Mouse (Mus musculus) lung, embryonic 14.5 days (tissue): ENCODE data around the gene Mgat3. TPM values are rescaled to one million over a fixed set of nuclear protein-coding genes. Genes with fewer than 3 reads are reported as not detected.

ENCODE experiments used
- ATAC-seq: fragments of 200-750 bp; cut with Nextera tagmentation; 2 replicates; pipeline ENCODE4 v1.8.0; 2017; ENCODE audit warnings: mild to moderate bottlenecking, moderate TSS enrichment, moderate library complexity; ENCODE audit not compliant: insufficient read depth
- DNase-seq: peaks from one replicate; pipeline ENCODE4 v3.0.0-alpha.2; 2015
- H3K27ac ChIP-seq: fragments of 300-500 bp; sonication (generic); 2 replicates; pipeline ENCODE4 v1.5.1; 2014; ENCODE audit warnings: low read depth, mild to moderate bottlenecking, moderate library complexity
- H3K27me3 ChIP-seq: fragments of 300-500 bp; sonication (generic); 2 replicates; pipeline ENCODE4 v1.6.1; 2014; ENCODE audit warnings: low read length, control low read depth; ENCODE audit not compliant: insufficient read depth
- H3K36me3 ChIP-seq: fragments of 300-500 bp; sonication (generic); 2 replicates; pipeline ENCODE4 v1.6.1; 2014; ENCODE audit warnings: control low read depth; ENCODE audit not compliant: insufficient read depth
- H3K4me1 ChIP-seq: fragments of 300-500 bp; sonication (generic); 2 replicates; pipeline ENCODE4 v1.6.1; 2014; ENCODE audit warnings: antibody characterized with exemption, control low read depth; ENCODE audit not compliant: insufficient read depth
- H3K4me2 ChIP-seq: fragments of 300-500 bp; sonication (generic); 2 replicates; pipeline ENCODE4 v1.6.1; 2014; ENCODE audit warnings: mild to moderate bottlenecking
- H3K4me3 ChIP-seq: fragments of 300-500 bp; sonication (generic); 2 replicates; pipeline ENCODE4 v1.5.1; 2014; ENCODE audit warnings: low read depth, low read length
- H3K9ac ChIP-seq: fragments of 300-500 bp; sonication (generic); 2 replicates; pipeline ENCODE4 v1.6.1; 2014
- H3K9me3 ChIP-seq: fragments of 300-500 bp; sonication (generic); 2 replicates; pipeline ENCODE4 v1.6.1; 2016; ENCODE audit warnings: low read depth, low read length, control low read depth
- CTCF ChIP-seq: IDR thresholded peaks from 2 replicates; pipeline ENCODE4 v1.5.1; 2016; ENCODE audit warnings: antibody characterized with exemption, low read depth
- WGBS: fragments of 180-500 bp; shearing (Covaris S2); extraction: QIAGEN DNeasy Blood & Tissue Kit; methylation state at CpG from one replicate; pipeline ENCODE4 v1.1.7; 2014; 5-methylcytosine and 5-hydroxymethylcytosine counted together
- polyA plus RNA-seq: library from polyadenylated mRNA; unstranded; fragments of >200 nt; fragmentation: Nextera tagmentation; extraction: Ambion mirVana; gene quantifications from 2 replicates; pipeline ENCODE4 v1.2.1, GENCODE M21; 2014

Gene Mgat3
- polyA plus RNA-seq: 6.1 and 7.7 TPM in 2 replicates

- Histone ChIP-seq H3K4me2 (peak within 1 kb of the TSS; percentile 86), H3K4me1 (0 out of 2 replicates have a peak, but pooled peaks cover 4% of the 10 kb centered on the region), H3K9ac (peak within 1 kb of the TSS; percentile 87), H3K36me3 (no peaks in the 10 kb centered on the region), H3K4me3 (peak within 1 kb of the TSS; percentile 80), H3K9me3 (no peaks in the 10 kb centered on the region), H3K27ac (peak within 1 kb of the TSS; percentile 68), H3K27me3 (0 out of 2 replicates have a peak, but pooled peaks cover 3% of the 10 kb centered on the region)
- peak; percentile 72 for DNase-seq
- TF ChIP-seq CTCF: no peak
- ATAC-seq: peak; percentile 67
- WGBS: 2% methylated on average over 66 of the region's 85 CpGs
Observed at GRCm38 (mm10) chr15:80173001-80173771, at the start of gene Mgat3. Gene Mgat3 (plus strand): TSS chr15:80173721.

GRCm38 (mm10) chr15:80124651-80125050 lies 48.9 kb upstream of the Mgat3 start:
- H3K4me1 ChIP-seq: no peaks in the 10 kb centered on the region
- 76% methylated on average over 4 of the region's 4 CpGs for WGBS
- no peak for ATAC-seq

GRCm38 (mm10) chr15:80127191-80127590 lies 46.3 kb upstream of the Mgat3 start:
- H3K36me3 ChIP-seq: no peaks in the 10 kb centered on the region
- H3K9ac ChIP-seq: no peak overlapping the region
- peak; percentile 30; the same call in 1 of the 2 replicates for TF ChIP-seq CTCF
- no peaks in the 10 kb centered on the region for H3K27me3 ChIP-seq
- H3K4me2 ChIP-seq: no peak overlapping the region
- H3K4me3 ChIP-seq: no peak overlapping the region
- ATAC-seq: no peak
- H3K27ac ChIP-seq: no peak overlapping the region
- H3K4me1 ChIP-seq: no peaks in the 10 kb centered on the region
- peak; percentile 37 for DNase-seq
- H3K9me3 ChIP-seq: no peaks in the 10 kb centered on the region
- 42% methylated on average over 1 of the region's 1 CpGs for WGBS

More at GRCm38 (mm10) chr15:80124651-80125050, 48.9 kb upstream of the Mgat3 start:
- Histone ChIP-seq H3K9ac (no peak overlapping the region), H3K36me3 (no peaks in the 10 kb centered on the region), H3K27ac (peak overlapping the region; percentile 78; the same call in 1 of the 2 replicates), H3K4me3 (no peak overlapping the region), H3K4me2 (no peak overlapping the region), H3K9me3 (no peaks in the 10 kb centered on the region), H3K27me3 (no peaks in the 10 kb centered on the region)
- DNase-seq: no peak
- no peak for TF ChIP-seq CTCF

- no peak overlapping the region for H3K4me2 ChIP-seq
- H3K27me3 ChIP-seq: no peaks in the 10 kb centered on the region
- 88% methylated on average over 6 of the region's 6 CpGs for WGBS
- no peak overlapping the region for H3K27ac ChIP-seq
- no peak for ATAC-seq
- H3K4me3 ChIP-seq: no peak overlapping the region
- no peaks in the 10 kb centered on the region for H3K36me3 ChIP-seq
- DNase-seq: no peak
- H3K9ac ChIP-seq: no peak overlapping the region
- TF ChIP-seq CTCF: no peak
- H3K9me3 ChIP-seq: no peaks in the 10 kb centered on the region
- H3K4me1 ChIP-seq: peaks cover 5% of the 10 kb centered on the region; the same call in 1 of the 2 replicates
Observed at GRCm38 (mm10) chr15:80129982-80130381, 43.5 kb upstream of the Mgat3 start.

- TF ChIP-seq CTCF: no peak
- H3K9ac ChIP-seq: no peak overlapping the region; the same call in 1 of the 2 replicates
- H3K27ac ChIP-seq: no peak overlapping the region
- peaks cover 5% of the 10 kb centered on the region; the same call in 1 of the 2 replicates for H3K4me1 ChIP-seq
- no peak overlapping the region for H3K4me2 ChIP-seq
- DNase-seq (no peak), ATAC-seq (no peak)
- H3K36me3 ChIP-seq: no peaks in the 10 kb centered on the region
- no peak overlapping the region for H3K4me3 ChIP-seq
- H3K9me3 ChIP-seq: no peaks in the 10 kb centered on the region
- no peaks in the 10 kb centered on the region for H3K27me3 ChIP-seq
- WGBS: 64% methylated on average over 5 of the region's 5 CpGs
Observed at GRCm38 (mm10) chr15:80130689-80131088, 42.8 kb upstream of the Mgat3 start.

- Histone ChIP-seq H3K4me2 (no peak overlapping the region), H3K9me3 (no peaks in the 10 kb centered on the region), H3K27me3 (no peaks in the 10 kb centered on the region), H3K36me3 (0 out of 2 replicates have a peak, but pooled peaks cover under 1% of the 10 kb centered on the region), H3K4me1 (peaks cover 5% of the 10 kb centered on the region; the same call in 1 of the 2 replicates), H3K4me3 (no peak overlapping the region), H3K9ac (no peak overlapping the region), H3K27ac (no peak overlapping the region)
- DNase-seq (no peak), ATAC-seq (no peak)
- TF ChIP-seq CTCF: no peak
- 73% methylated on average over 6 of the region's 6 CpGs for WGBS
Observed at GRCm38 (mm10) chr15:80131421-80131820, 42.1 kb upstream of the Mgat3 start.

- Histone ChIP-seq H3K4me3 (peak overlapping the region; percentile 73), H3K4me1 (peaks cover 5% of the 10 kb centered on the region; the same call in 1 of the 2 replicates), H3K9me3 (no peaks in the 10 kb centered on the region), H3K27me3 (no peaks in the 10 kb centered on the region), H3K4me2 (peak overlapping the region; percentile 73), H3K9ac (peak overlapping the region; percentile 84; the same call in 1 of the 2 replicates), H3K36me3 (0 out of 2 replicates have a peak, but pooled peaks cover 7% of the 10 kb centered on the region), H3K27ac (peak overlapping the region; percentile 99)
- peak; percentile 21 for DNase-seq
- no peak for TF ChIP-seq CTCF
- ATAC-seq: no peak
- WGBS: 79% methylated on average over 9 of the region's 9 CpGs
Observed at GRCm38 (mm10) chr15:80132452-80132851, 41.1 kb upstream of the Mgat3 start.
